Mouse (Mus musculus) embryonic facial prominence, embryonic 13.5 days (tissue): ENCODE measurements at regions not wholly inside any gene's neighbourhood (a gene's known extent, or its start where the extent isn't known, plus 50 kb on each side); places are given as distances from the start of the nearest gene placed in this dataset.

Source experiments
- ATAC-seq: fragments of 200-750 bp; cut with Nextera tagmentation; 2 replicates; pipeline ENCODE4 v1.8.0; 2017; ENCODE audit warnings: low read depth; ENCODE audit not compliant: insufficient number of reproducible peaks, insufficient read depth, low FRiP score, low TSS enrichment
- H3K27ac ChIP-seq: fragments of 300-500 bp; sonication (generic); 2 replicates; pipeline ENCODE4 v1.5.1; 2015; ENCODE audit warnings: moderate library complexity, mild to moderate bottlenecking, inconsistent platforms
- H3K27me3 ChIP-seq: fragments of 300-500 bp; sonication (generic); 2 replicates; pipeline ENCODE4 v1.6.1; 2015; ENCODE audit warnings: mild to moderate bottlenecking, inconsistent platforms
- H3K36me3 ChIP-seq: fragments of 300-500 bp; sonication (generic); 2 replicates; pipeline ENCODE4 v1.6.1; 2015; ENCODE audit warnings: mild to moderate bottlenecking, inconsistent platforms
- H3K4me1 ChIP-seq: fragments of 300-500 bp; sonication (generic); 2 replicates; pipeline ENCODE4 v1.6.1; 2015; ENCODE audit warnings: inconsistent platforms
- H3K4me2 ChIP-seq: fragments of 300-500 bp; sonication (generic); 2 replicates; pipeline ENCODE4 v1.6.1; 2015; ENCODE audit warnings: moderate library complexity, mild to moderate bottlenecking, inconsistent platforms
- H3K4me3 ChIP-seq: fragments of 300-500 bp; sonication (generic); 2 replicates; pipeline ENCODE4 v1.5.1; 2015; ENCODE audit warnings: mild to moderate bottlenecking, inconsistent platforms
- H3K9ac ChIP-seq: fragments of 300-500 bp; sonication (generic); 2 replicates; pipeline ENCODE4 v1.6.1; 2015; ENCODE audit warnings: mild to moderate bottlenecking, inconsistent platforms
- H3K9me3 ChIP-seq: fragments of 300-500 bp; sonication (generic); 2 replicates; pipeline ENCODE4 v1.6.1; 2016; ENCODE audit warnings: inconsistent platforms
- WGBS: fragments of 180-500 bp; shearing (Covaris S2); methylation state at CpG from one replicate; pipeline ENCODE4 v1.1.7; 2015; ENCODE audit warnings: mixed read lengths; 5-methylcytosine and 5-hydroxymethylcytosine counted together

- no peak overlapping the region for H3K4me3 ChIP-seq
- H3K36me3 ChIP-seq, result no peaks in the 10 kb centered on the region
- no peaks in the 10 kb centered on the region for H3K9me3 ChIP-seq
- no peak overlapping the region for H3K27ac ChIP-seq
- H3K9ac ChIP-seq, result no peak overlapping the region
- ATAC-seq, result no peak
- H3K27me3 ChIP-seq, result no peaks in the 10 kb centered on the region
- H3K4me1 ChIP-seq, result no peaks in the 10 kb centered on the region
- H3K4me2 ChIP-seq, result no peak overlapping the region
- 53% methylated on average over 1 of the region's 1 CpGs for WGBS
Measured at GRCm38 (mm10) chr10:6007238-6007972, 85.2 kb upstream of the Rgs17 start.

- H3K9me3 ChIP-seq, result no peaks in the 10 kb centered on the region
- no peak for ATAC-seq
- H3K4me3 ChIP-seq, result no peak overlapping the region
- H3K4me2 ChIP-seq, result no peak overlapping the region
- H3K9ac ChIP-seq, result no peak overlapping the region
- WGBS, result 83% methylated on average over 1 of the region's 1 CpGs
- H3K36me3 ChIP-seq, result no peaks in the 10 kb centered on the region
- no peaks in the 10 kb centered on the region for H3K4me1 ChIP-seq
- H3K27me3 ChIP-seq, result no peaks in the 10 kb centered on the region
- no peak overlapping the region for H3K27ac ChIP-seq
Measured at GRCm38 (mm10) chr10:5981433-5981832, 59.2 kb upstream of the Rgs17 start.

GRCm38 (mm10) chr10:5978534-5978933 lies 56.3 kb upstream of the Rgs17 start:
- Histone ChIP-seq H3K4me3 (no peak overlapping the region), H3K4me2 (no peak overlapping the region), H3K4me1 (no peaks in the 10 kb centered on the region), H3K9ac (no peak overlapping the region), H3K36me3 (no peaks in the 10 kb centered on the region), H3K9me3 (no peaks in the 10 kb centered on the region), H3K27me3 (no peaks in the 10 kb centered on the region), H3K27ac (no peak overlapping the region)
- ATAC-seq, result no peak
- 37% methylated on average over 1 of the region's 1 CpGs for WGBS
